Mouse (Mus musculus) liver, embryonic 14.5 days (tissue): ENCODE measurements around the gene Map4k4. TPM values are rescaled to one million over a fixed set of nuclear protein-coding genes. Genes with fewer than 3 reads are reported as not detected.

Experiments used
- ATAC-seq: fragments of 200-750 bp; cut with Nextera tagmentation; 2 replicates; pipeline ENCODE4 v1.8.0; 2017; ENCODE audit warnings: moderate number of reproducible peaks, mild to moderate bottlenecking, moderate library complexity; ENCODE audit not compliant: insufficient read depth
- DNase-seq, 3 experiments: peaks; one replicate each; pipeline ENCODE4 v3.0.0-alpha.2; 2012 to 2013; ENCODE audit warnings: low read depth in 3 of 3, low spot score in 3 of 3
- H3K27ac ChIP-seq: fragments of 300-500 bp; sonication (generic); 2 replicates; pipeline ENCODE4 v1.5.1; 2014; ENCODE audit warnings: moderate library complexity, mild to moderate bottlenecking, control low read depth, inconsistent platforms
- H3K27me3 ChIP-seq: fragments of 300-500 bp; sonication (generic); 2 replicates; pipeline ENCODE4 v1.6.1; 2014; ENCODE audit warnings: mild to moderate bottlenecking, low read length, moderate library complexity; ENCODE audit not compliant: control insufficient read depth, insufficient read depth
- H3K36me3 ChIP-seq: fragments of 300-500 bp; sonication (generic); replicated peaks from 2 replicates; pipeline ENCODE4 v1.6.1; 2014; ENCODE audit warnings: low read depth; ENCODE audit not compliant: control insufficient read depth, insufficient read depth
- H3K4me1 ChIP-seq, 2 experiments: fragments of 200-500 bp in 1 of 2; fragments of 300-500 bp in 1 of 2; sonication (generic) in 1 of 2; replicated peaks; 2 replicates each; pipeline ENCODE4 v1.6.1; 2012 to 2014; ENCODE audit warnings: antibody characterized with exemption in 1 of 2, inconsistent platforms in 1 of 2, low read length in 1 of 2; ENCODE audit not compliant: control insufficient read depth in 2 of 2, insufficient read depth in 2 of 2
- H3K4me2 ChIP-seq: fragments of 300-500 bp; sonication (generic); 2 replicates; pipeline ENCODE4 v1.6.1; 2014; ENCODE audit warnings: low read depth, mild to moderate bottlenecking, control low read depth, moderate library complexity
- H3K4me3 ChIP-seq, 2 experiments: fragments of 200-500 bp in 1 of 2; fragments of 300-500 bp in 1 of 2; sonication (generic) in 1 of 2; 2 replicates each; pipeline ENCODE4 v1.5.1; 2012 to 2014; ENCODE audit warnings: low read depth in 2 of 2, low read length in 2 of 2, mild to moderate bottlenecking in 2 of 2, control low read depth in 1 of 2, inconsistent platforms in 1 of 2, moderate library complexity in 1 of 2; ENCODE audit not compliant: insufficient read depth in 1 of 2
- H3K9ac ChIP-seq: fragments of 300-500 bp; sonication (generic); replicated peaks from 2 replicates; pipeline ENCODE4 v1.6.1; 2014; ENCODE audit warnings: mild to moderate bottlenecking, control low read depth, moderate library complexity
- H3K9me3 ChIP-seq: fragments of 300-500 bp; sonication (generic); 2 replicates; pipeline ENCODE4 v1.6.1; 2016; ENCODE audit warnings: low read length, mixed read lengths; ENCODE audit not compliant: control insufficient read depth
- CTCF ChIP-seq: IDR thresholded peaks from 2 replicates; pipeline ENCODE4 v1.5.1; 2016; ENCODE audit warnings: antibody characterized with exemption, low read depth, control low read depth
- EP300 ChIP-seq: IDR thresholded peaks from 2 replicates; pipeline ENCODE4 v1.6.1; 2016; ENCODE audit warnings: antibody characterized with exemption, low read depth
- WGBS: fragments of 180-500 bp; shearing (Covaris S2); extraction: QIAGEN DNeasy Blood & Tissue Kit; methylation state at CpG from one replicate; pipeline ENCODE4 v1.1.7; 2014; ENCODE audit not compliant: insufficient replicate concordance; 5-methylcytosine and 5-hydroxymethylcytosine counted together
- polyA plus RNA-seq, 2 experiments: library from polyadenylated mRNA; depleted of rRNA in 1 of 2; stranded (reverse) in 1 of 2; unstranded in 1 of 2; fragments of >200 nt; fragmentation: Nextera tagmentation in 1 of 2; extraction: Ambion mirVana in 1 of 2; gene quantifications; 2 replicates each; pipeline versions ENCODE4 v1.2.1 to v1.2.3; 2012 to 2014

Gene Map4k4
- polyA plus RNA-seq, 2 experiments: 2.3 to 14.5 TPM

DNA sequence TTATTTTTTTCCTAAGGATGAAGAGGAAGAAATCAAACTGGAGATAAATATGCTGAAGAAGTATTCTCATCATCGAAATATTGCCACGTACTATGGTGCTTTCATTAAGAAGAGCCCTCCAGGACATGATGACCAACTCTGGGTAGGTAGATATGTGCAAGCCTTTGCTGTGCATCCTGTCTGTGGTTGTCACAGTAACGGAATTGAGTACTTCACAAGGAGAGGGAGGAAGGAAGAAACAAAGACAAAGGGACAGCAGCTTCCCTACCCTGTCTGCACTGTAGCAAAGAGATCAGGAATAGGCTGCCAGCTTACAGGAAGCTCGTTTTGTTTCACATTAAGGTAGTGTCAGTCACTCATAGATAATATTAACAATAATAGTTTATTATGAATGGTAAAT is 73.2 kb downstream of the Map4k4 start:
- H3K27ac ChIP-seq: no peak overlapping the region
- no peaks in the 10 kb centered on the region for H3K36me3 ChIP-seq
- ATAC-seq (no peak), DNase-seq (no peak)
- 25% methylated on average over 4 of the region's 4 CpGs for WGBS
- peaks cover 6 to 16% of the 10 kb centered on the region in 2 experiments; a peak in 3 of 4 replicates for H3K4me1 ChIP-seq
- H3K4me2 ChIP-seq: no peak overlapping the region
- no peak overlapping the region for H3K4me3 ChIP-seq
- no peaks in the 10 kb centered on the region for H3K27me3 ChIP-seq
- H3K9me3 ChIP-seq: no peaks in the 10 kb centered on the region
- H3K9ac ChIP-seq: no peak overlapping the region
- TF ChIP-seq CTCF: no peak
- TF ChIP-seq EP300: no peak

DNA sequence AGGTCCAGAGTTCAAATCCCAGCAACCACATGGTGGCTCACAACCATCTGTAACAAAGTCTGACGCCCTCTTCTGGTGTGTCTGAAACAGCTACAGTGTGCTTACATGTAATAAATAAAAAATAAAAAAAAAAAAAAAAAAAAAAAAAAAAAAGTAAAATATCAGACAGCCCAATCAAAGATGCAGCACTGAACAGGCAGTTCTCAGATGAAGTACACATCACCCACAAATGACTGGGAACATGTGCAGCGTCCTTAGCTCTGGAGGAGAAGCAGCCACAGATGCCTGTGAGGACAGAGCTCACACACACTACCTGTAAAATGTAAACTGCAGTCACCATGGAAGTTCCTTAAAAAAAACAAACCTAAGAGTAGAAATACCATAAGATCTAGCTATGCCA is 74.3 kb downstream of the Map4k4 start:
- H3K4me1 ChIP-seq: peaks cover 0 to 5% of the 10 kb centered on the region in 2 experiments; a peak in 2 of 4 replicates
- H3K4me3 ChIP-seq: no peak overlapping the region
- no peak for TF ChIP-seq CTCF
- H3K27ac ChIP-seq: no peak overlapping the region
- no peaks in the 10 kb centered on the region for H3K36me3 ChIP-seq
- H3K9me3 ChIP-seq: no peaks in the 10 kb centered on the region
- DNase-seq: no peak
- H3K9ac ChIP-seq: no peak overlapping the region
- 59% methylated on average over 2 of the region's 2 CpGs for WGBS
- ATAC-seq: no peak
- no peaks in the 10 kb centered on the region for H3K27me3 ChIP-seq
- H3K4me2 ChIP-seq: no peak overlapping the region

GRCm38 (mm10) chr1:39976107-39976506 is 75.4 kb downstream of the Map4k4 start:
- Histone ChIP-seq H3K4me2 (no peak overlapping the region), H3K9ac (no peak overlapping the region), H3K4me1 (0 out of 4 replicates have a peak, but pooled peaks cover 0 to 2% of the 10 kb centered on the region in 2 experiments), H3K4me3 (no peak overlapping the region), H3K9me3 (no peaks in the 10 kb centered on the region), H3K27ac (no peak overlapping the region), H3K36me3 (no peaks in the 10 kb centered on the region), H3K27me3 (no peaks in the 10 kb centered on the region)
- ATAC-seq (no peak), DNase-seq (no peak)
- WGBS: 14% methylated on average over 2 of the region's 2 CpGs
- TF ChIP-seq EP300 (no peak), CTCF (no peak)

DNA sequence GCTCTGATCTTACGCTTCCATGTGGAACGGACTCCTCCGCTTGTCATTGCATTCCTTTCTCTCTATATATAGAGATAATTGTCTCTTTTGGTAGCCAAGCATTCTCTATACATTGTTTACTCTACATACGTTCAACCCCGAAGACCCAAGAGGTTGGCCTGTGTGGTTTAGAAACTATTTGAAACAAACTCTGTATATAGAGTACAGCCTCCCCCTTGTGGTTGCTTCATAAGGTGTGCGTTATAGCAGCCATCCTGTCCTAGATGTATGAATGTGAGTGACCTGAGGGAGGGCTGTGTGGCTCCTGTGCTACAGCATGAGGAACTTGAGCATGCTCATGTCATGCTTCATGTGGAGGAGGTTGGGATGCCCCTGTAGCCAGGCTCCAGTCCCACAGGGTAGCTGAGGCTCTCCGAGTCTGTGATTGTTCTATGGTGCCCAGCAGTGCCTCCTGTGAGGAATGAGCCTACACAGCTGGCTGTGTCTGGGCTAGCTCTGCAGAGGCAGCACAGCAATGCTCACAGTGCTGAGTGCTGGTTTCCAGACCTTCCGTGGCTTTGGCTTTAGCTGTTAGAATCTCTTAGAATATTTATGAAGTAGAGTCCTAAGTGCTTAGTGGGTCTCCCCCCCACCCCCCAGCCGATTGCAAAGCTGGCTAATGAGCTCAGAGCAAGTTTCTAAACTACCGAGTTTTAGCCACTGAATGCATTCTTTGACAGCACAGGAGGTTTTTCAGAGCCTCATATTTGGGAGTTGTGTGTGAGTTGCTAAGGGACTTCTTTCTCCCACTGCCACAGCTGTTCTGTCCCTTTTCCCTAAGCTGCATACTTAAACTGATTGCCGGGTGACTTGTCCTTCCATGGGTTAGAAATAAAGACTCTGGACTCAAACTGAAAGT is 76.4 kb downstream of the Map4k4 start:
- no peak for TF ChIP-seq EP300
- TF ChIP-seq CTCF: peak; percentile 37
- H3K27ac ChIP-seq: no peak overlapping the region
- no peak overlapping the region for H3K4me2 ChIP-seq
- no peaks in the 10 kb centered on the region for H3K36me3 ChIP-seq
- WGBS: 66% methylated on average over 11 of the region's 11 CpGs
- H3K27me3 ChIP-seq: no peaks in the 10 kb centered on the region
- H3K4me1 ChIP-seq: 0 out of 4 replicates have a peak, but pooled peaks cover 0 to 2% of the 10 kb centered on the region in 2 experiments
- H3K9me3 ChIP-seq: no peaks in the 10 kb centered on the region
- DNase-seq: no peak
- H3K4me3 ChIP-seq: no peak overlapping the region
- no peak overlapping the region for H3K9ac ChIP-seq
- no peak for ATAC-seq

DNA sequence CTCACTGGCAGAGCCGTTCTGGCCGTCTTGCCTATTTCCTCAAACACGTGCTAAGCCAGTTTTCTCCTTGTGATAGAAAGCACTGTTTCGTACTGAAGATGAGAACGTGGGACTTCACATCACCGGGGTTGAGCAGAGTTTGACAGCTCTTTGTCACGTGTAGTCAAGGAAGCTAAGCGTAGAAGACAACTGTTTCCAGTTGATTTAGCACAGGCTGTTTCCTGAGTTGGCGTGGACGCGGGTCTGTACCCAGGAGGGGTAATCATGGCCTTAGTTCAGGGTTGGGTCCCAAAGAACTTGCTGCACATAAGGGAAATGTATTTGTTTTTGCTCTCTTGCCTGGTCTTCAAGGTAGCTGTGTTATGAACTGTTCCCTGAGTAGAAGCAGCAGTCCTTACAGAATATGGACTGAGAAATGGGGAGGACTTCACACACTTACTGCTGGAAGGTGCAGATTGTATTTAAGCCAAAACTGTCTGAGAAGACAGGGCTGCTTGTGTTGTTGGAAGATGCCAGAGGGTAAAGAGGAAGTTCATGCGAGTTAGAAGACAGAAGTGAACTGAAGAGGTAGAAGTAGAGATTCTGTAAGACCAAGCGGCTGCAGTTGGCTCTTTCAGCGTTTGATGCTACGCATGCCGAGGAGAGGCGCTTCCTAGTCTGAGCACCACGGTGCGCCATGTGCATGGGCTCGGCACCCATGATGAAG is 78.2 kb downstream of the Map4k4 start:
- ATAC-seq (no peak), DNase-seq (no peak)
- H3K27ac ChIP-seq: no peak overlapping the region
- H3K9me3 ChIP-seq: no peaks in the 10 kb centered on the region
- TF ChIP-seq EP300: no peak
- TF ChIP-seq CTCF: no peak
- H3K27me3 ChIP-seq: no peaks in the 10 kb centered on the region
- no peak overlapping the region for H3K4me2 ChIP-seq
- no peaks in the 10 kb centered on the region for H3K4me1 ChIP-seq
- 48% methylated on average over 20 of the region's 20 CpGs for WGBS
- H3K36me3 ChIP-seq: no peaks in the 10 kb centered on the region
- no peak overlapping the region for H3K4me3 ChIP-seq
- H3K9ac ChIP-seq: no peak overlapping the region
